Mouse (Mus musculus) right cerebral cortex, postnatal 25 days (tissue): Measurements from ENCODE around the gene Carmil2.

Experiments used
- DNase-seq: peaks from one replicate; pipeline ENCODE4 v3.0.0; 2022

Carmil2 gene

DNA sequence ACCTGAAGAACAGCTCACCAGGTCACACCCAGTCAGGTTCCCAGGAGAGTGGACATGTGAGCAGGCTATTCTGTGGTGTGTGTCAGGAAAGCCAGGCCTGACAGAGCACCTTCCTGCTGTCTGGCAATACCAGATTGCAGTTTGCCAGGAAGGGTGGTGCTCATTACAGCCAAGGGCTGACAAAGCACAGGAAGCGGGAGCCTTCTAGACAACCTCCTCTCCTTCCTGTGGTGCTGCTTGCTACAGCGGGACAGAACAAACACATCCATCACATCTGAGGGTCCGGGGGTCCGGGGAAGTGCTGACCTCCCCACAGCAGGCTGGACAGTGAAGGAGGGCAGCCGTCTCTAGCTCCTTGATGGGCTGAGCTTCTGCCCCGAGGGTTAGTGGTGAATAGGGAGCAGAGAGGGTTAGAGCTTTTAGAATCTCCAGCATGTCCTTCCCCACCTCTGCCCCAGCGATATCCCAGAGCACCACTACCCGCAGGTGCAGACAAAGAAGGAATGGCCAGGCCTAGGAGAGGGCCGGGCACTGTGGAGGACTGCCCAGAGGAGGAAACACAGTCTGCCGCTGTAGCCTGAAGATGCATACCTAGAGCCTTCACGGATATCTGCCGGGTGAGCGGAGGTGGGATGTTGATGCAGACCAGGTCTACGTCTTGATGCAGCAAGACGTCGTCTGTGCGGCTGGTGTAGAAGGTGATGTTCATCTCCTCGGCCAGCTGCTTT lies 41.5 kb downstream of the Carmil2 start:
- no peak for DNase-seq

GRCm38 (mm10) chr8:105732186-105732585 lies 46.1 kb downstream of the Carmil2 start:
- no peak for DNase-seq

- DNase-seq = no peak
Measured at GRCm38 (mm10) chr8:105739216-105739615, 53.1 kb downstream of the Carmil2 start.

DNA sequence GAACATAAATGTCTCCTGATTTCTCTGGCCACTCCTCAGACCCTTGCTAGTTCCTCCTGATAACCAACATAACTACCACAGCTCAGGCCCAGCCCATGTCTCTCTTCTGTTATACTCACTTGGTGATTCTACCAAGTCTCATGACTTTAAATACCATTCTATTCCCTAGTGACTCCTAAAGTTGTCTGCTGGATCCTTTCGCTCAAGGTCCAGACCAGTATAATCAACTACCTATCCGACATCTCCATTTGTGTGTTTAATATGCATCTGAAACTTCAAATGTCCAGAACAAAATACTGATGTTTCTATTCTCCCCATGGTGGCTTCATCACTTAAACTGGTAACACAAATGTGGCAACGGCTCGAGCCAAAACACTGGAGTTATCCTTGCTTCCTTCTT lies 57.2 kb downstream of the Carmil2 start:
- no peak for DNase-seq
